Mouse (Mus musculus) heart, postnatal 0 days (tissue): ENCODE results near the gene Nebl. TPM values are rescaled to one million over a fixed set of nuclear protein-coding genes. Genes with fewer than 3 reads are reported as not detected.

Experiments used
- ATAC-seq: fragments of 200-750 bp; cut with Nextera tagmentation; 2 replicates; pipeline ENCODE4 v1.8.0; 2017; ENCODE audit warnings: low read depth, moderate number of reproducible peaks, moderate library complexity; ENCODE audit not compliant: insufficient read depth
- DNase-seq: peaks from one replicate; pipeline ENCODE4 v3.0.0-alpha.2; 2016; ENCODE audit warnings: low spot score
- H3K27ac ChIP-seq: fragments of 300-500 bp; sonication (generic); 2 replicates; pipeline ENCODE4 v1.5.1; 2014; ENCODE audit warnings: low read depth, mild to moderate bottlenecking
- H3K27me3 ChIP-seq: fragments of 300-500 bp; sonication (generic); 2 replicates; pipeline ENCODE4 v1.6.1; 2014; ENCODE audit warnings: low read length, mixed read lengths; ENCODE audit not compliant: control insufficient read depth, insufficient read depth
- H3K36me3 ChIP-seq: fragments of 300-500 bp; sonication (generic); replicated peaks from 2 replicates; pipeline ENCODE4 v1.6.1; 2014; ENCODE audit warnings: low read length, mixed read lengths; ENCODE audit not compliant: control insufficient read depth, insufficient read depth
- H3K4me1 ChIP-seq: fragments of 300-500 bp; sonication (generic); 2 replicates; pipeline ENCODE4 v1.6.1; 2014; ENCODE audit warnings: antibody characterized with exemption; ENCODE audit not compliant: control insufficient read depth, insufficient read depth
- H3K4me2 ChIP-seq: fragments of 300-500 bp; sonication (generic); 2 replicates; pipeline ENCODE4 v1.6.1; 2014; ENCODE audit warnings: low read depth, mild to moderate bottlenecking, low read length, moderate library complexity
- H3K4me3 ChIP-seq: fragments of 300-500 bp; sonication (generic); 2 replicates; pipeline ENCODE4 v1.5.1; 2014; ENCODE audit warnings: low read depth, low read length
- H3K9ac ChIP-seq: fragments of 300-500 bp; sonication (generic); replicated peaks from 2 replicates; pipeline ENCODE4 v1.6.1; 2014; ENCODE audit warnings: low read depth, low read length, mixed read lengths
- H3K9me3 ChIP-seq: fragments of 300-500 bp; sonication (generic); replicated peaks from 2 replicates; pipeline ENCODE4 v1.6.1; 2016; ENCODE audit warnings: low read length; ENCODE audit not compliant: control insufficient read depth
- CTCF ChIP-seq: IDR thresholded peaks from 2 replicates; pipeline ENCODE4 v1.5.1; 2016; ENCODE audit warnings: antibody characterized with exemption, control low read depth, low read depth
- EP300 ChIP-seq: IDR thresholded peaks from 2 replicates; pipeline ENCODE4 v1.6.1; 2016; ENCODE audit warnings: antibody characterized with exemption, low read depth
- WGBS: fragments of 180-500 bp; shearing (Covaris S2); extraction: QIAGEN DNeasy Blood & Tissue Kit; methylation state at CpG from one replicate; pipeline ENCODE4 v1.1.7; 2014; 5-methylcytosine and 5-hydroxymethylcytosine counted together
- polyA plus RNA-seq: library from polyadenylated mRNA; unstranded; fragments of >200 nt; fragmentation: Nextera tagmentation; extraction: Ambion mirVana; gene quantifications from 2 replicates; pipeline ENCODE4 v1.2.1, GENCODE M21; 2015
- total RNA-seq: library from RNA; depleted of rRNA; stranded (reverse); fragments of >200 nt; gene quantifications from 2 replicates; pipeline ENCODE4 v1.2.3, GENCODE M21; 2014; ENCODE audit warnings: low replicate concordance

Gene Nebl
- total and polyA plus RNA-seq, 2 experiments from 2014 or later: 184 to 292 TPM

GRCm38 (mm10) chr2:17692926-17693325 lies 38.3 kb downstream of the Nebl start:
- Histone ChIP-seq H3K36me3 (no peaks in the 10 kb centered on the region), H3K9me3 (no peaks in the 10 kb centered on the region), H3K4me3 (no peak overlapping the region), H3K4me1 (no peaks in the 10 kb centered on the region), H3K9ac (no peak overlapping the region), H3K27ac (no peak overlapping the region), H3K27me3 (no peaks in the 10 kb centered on the region), H3K4me2 (no peak overlapping the region)
- 85% methylated on average over 2 of the region's 2 CpGs for WGBS
- ATAC-seq (no peak), DNase-seq (no peak)
- no peak for TF ChIP-seq CTCF
- no peak for TF ChIP-seq EP300

GRCm38 (mm10) chr2:17690264-17690663 lies 41.0 kb downstream of the Nebl start:
- no peak overlapping the region for H3K4me3 ChIP-seq
- ATAC-seq (no peak), DNase-seq (no peak)
- no peak overlapping the region for H3K27ac ChIP-seq
- H3K27me3 ChIP-seq: no peaks in the 10 kb centered on the region
- no peaks in the 10 kb centered on the region for H3K36me3 ChIP-seq
- H3K9ac ChIP-seq: no peak overlapping the region
- no peaks in the 10 kb centered on the region for H3K4me1 ChIP-seq
- H3K4me2 ChIP-seq: no peak overlapping the region
- TF ChIP-seq CTCF (no peak), EP300 (no peak)
- 69% methylated on average over 5 of the region's 5 CpGs for WGBS
- no peaks in the 10 kb centered on the region for H3K9me3 ChIP-seq

GRCm38 (mm10) chr2:17687141-17687540 lies 44.1 kb downstream of the Nebl start:
- 82% methylated on average over 6 of the region's 6 CpGs for WGBS
- ATAC-seq: no peak
- H3K4me2 ChIP-seq: no peak overlapping the region

GRCm38 (mm10) chr2:17683326-17684040 lies 47.8 kb downstream of the Nebl start:
- Histone ChIP-seq H3K9ac (no peak overlapping the region), H3K27me3 (no peaks in the 10 kb centered on the region), H3K27ac (no peak overlapping the region), H3K9me3 (no peaks in the 10 kb centered on the region), H3K4me3 (no peak overlapping the region), H3K36me3 (no peaks in the 10 kb centered on the region), H3K4me1 (no peaks in the 10 kb centered on the region), H3K4me2 (no peak overlapping the region)
- no peak for TF ChIP-seq CTCF
- no peak for TF ChIP-seq EP300
- DNase-seq: no peak
- WGBS: 58% methylated on average over 4 of the region's 4 CpGs
- ATAC-seq: no peak

More at GRCm38 (mm10) chr2:17687141-17687540, 44.1 kb downstream of the Nebl start:
- no peak for TF ChIP-seq EP300
- TF ChIP-seq CTCF: no peak
- no peaks in the 10 kb centered on the region for H3K36me3 ChIP-seq
- no peak overlapping the region for H3K9ac ChIP-seq
- no peak overlapping the region for H3K4me3 ChIP-seq
- no peak for DNase-seq
- H3K27me3 ChIP-seq: no peaks in the 10 kb centered on the region
- no peaks in the 10 kb centered on the region for H3K9me3 ChIP-seq
- H3K27ac ChIP-seq: no peak overlapping the region
- no peaks in the 10 kb centered on the region for H3K4me1 ChIP-seq

- WGBS: 90% methylated on average over 10 of the region's 10 CpGs
- H3K4me2 ChIP-seq: no peak overlapping the region
- DNase-seq (no peak), ATAC-seq (no peak)
- no peaks in the 10 kb centered on the region for H3K36me3 ChIP-seq
- H3K27ac ChIP-seq: no peak overlapping the region
- no peak for TF ChIP-seq EP300
- no peak for TF ChIP-seq CTCF
- no peaks in the 10 kb centered on the region for H3K4me1 ChIP-seq
- no peak overlapping the region for H3K4me3 ChIP-seq
- no peaks in the 10 kb centered on the region for H3K9me3 ChIP-seq
- no peak overlapping the region for H3K9ac ChIP-seq
- no peaks in the 10 kb centered on the region for H3K27me3 ChIP-seq
These were observed 59.1 kb downstream of the Nebl start for GRCm38 (mm10) chr2:17672156-17672555.

GRCm38 (mm10) chr2:17671566-17671965 lies 59.7 kb downstream of the Nebl start:
- H3K36me3 ChIP-seq: no peaks in the 10 kb centered on the region
- no peak overlapping the region for H3K4me2 ChIP-seq
- TF ChIP-seq CTCF: no peak
- TF ChIP-seq EP300: no peak
- no peaks in the 10 kb centered on the region for H3K27me3 ChIP-seq
- WGBS: 89% methylated on average over 8 of the region's 8 CpGs
- no peak overlapping the region for H3K4me3 ChIP-seq
- H3K9ac ChIP-seq: no peak overlapping the region
- ATAC-seq (no peak), DNase-seq (no peak)
- H3K27ac ChIP-seq: no peak overlapping the region
- H3K9me3 ChIP-seq: no peaks in the 10 kb centered on the region
- no peaks in the 10 kb centered on the region for H3K4me1 ChIP-seq
